Mouse (Mus musculus) CD4-positive, CD25-positive, alpha-beta regulatory T cell, adult 2 months (primary cell): ENCODE measurements around the gene Tas2r117.

Source experiments
- DNase-seq: peaks from one replicate; pipeline ENCODE4 v3.0.0-alpha.2; 2012; ENCODE audit warnings: low read depth, low spot score

Tas2r117 gene

DNA sequence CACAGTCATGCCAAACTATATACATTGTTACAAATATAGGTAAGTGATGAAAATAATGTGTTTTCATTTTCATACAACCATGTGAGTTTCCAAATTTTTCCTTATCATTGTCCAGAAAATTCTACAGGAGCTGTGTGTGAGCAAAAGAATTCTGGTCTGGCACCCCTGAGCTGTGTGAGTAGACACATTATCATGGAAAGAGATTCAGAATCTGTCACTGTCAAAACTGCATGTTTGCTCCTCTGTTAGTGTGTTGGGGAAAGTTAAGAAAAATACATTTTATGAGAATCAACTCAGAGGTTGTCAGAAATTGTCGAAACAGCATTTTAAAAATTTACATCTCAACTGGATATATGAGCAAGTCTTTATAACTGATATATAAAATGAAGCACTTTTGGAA, at the start of gene Tas2r117:
Gene Tas2r117, plus strand, starts transcription at position 301 of the 400 bp plus-strand sequence.
- DNase-seq: no peak

GRCm38 (mm10) chr6:132754430-132754829, 48.2 kb upstream of the Tas2r117 start, which contains the start of gene Tas2r124:
Gene Tas2r124, plus strand, starts transcription at chr6:132754730.
- no peak for DNase-seq

- DNase-seq: no peak
These were observed 40.8 kb upstream of the Tas2r117 start, which contains the start of gene Tas2r102 for GRCm38 (mm10) chr6:132761831-132762230. Gene Tas2r102, plus strand, starts transcription at chr6:132762131.

DNA sequence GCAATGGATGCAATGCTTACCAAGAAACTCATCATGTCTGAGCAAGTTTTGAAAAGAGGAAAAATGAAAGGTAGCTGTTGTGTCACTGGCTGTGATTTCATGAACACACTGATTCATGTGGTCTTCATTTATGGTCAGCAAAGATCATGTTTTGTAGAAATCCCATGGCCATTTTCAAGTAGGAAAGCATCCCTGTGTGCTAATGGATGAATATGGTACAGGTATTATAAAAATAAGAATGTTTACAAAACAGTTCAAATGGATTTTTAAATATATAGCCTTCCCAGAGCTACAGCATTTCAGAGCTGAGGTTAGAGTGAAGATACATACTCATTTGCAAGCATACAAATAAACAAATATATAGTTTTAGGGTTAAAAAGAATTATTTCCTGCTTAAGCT, 24.6 kb upstream of the Tas2r117 start, which contains the start of gene Tas2r136:
Gene Tas2r136, minus strand, starts transcription at position 101 of the 400 bp plus-strand sequence.
- no peak for DNase-seq

DNA sequence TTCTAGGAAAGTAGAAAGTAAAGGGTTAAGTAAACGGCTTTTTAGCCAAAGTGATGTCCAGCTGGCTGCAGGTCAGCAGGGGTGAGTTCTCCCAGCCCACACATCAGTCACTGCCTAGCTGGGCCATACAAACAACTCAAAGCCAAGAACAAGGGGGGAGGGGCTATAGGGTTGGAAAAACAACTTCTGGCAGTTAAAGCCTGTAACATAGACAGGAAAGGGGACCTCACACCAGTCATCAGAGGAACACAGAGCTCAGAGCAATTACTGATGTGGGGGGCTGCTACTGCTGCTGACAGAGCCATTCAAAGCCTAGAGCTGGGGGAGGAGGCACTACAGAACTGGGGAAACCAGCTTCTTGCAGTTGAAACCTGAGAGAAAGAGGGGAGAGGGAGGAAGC, 7.2 kb upstream of the Tas2r117 start:
- no peak for DNase-seq

DNA sequence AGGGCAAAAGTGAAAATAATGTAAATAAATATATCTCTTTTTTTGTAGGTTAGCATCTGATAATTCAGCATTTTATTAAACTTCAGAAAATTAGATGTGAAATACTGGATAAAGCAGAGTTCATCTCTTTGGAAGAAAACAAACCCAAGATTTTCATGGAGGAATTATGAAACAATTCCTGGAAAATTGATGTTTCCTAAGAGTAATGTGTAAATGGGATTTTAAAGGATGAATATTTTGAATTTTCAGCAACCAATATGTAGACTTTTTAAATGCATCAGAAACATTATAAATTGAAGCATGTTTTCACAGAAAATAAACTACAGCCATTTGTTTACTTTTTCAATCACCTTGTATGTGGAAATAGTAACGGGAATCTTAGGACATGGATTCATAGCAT, 44.2 kb downstream of the Tas2r117 start, which contains the start of gene Tas2r123:
Gene Tas2r123, plus strand, starts transcription at position 301 of the 400 bp plus-strand sequence.
- DNase-seq: no peak
